Mouse (Mus musculus) limb, embryonic 12.5 days (tissue): ENCODE data around the gene Serpina3k. TPM values are rescaled to one million over a fixed set of nuclear protein-coding genes. Genes with fewer than 3 reads are reported as not detected.
"Not testable (repeated sequence)": the region's sequence is repeated elsewhere in the genome, so short reads cannot be mapped to it uniquely, and the experiment has no call there.

Experiments
- ATAC-seq: fragments of 200-750 bp; cut with Nextera tagmentation; 2 replicates; pipeline ENCODE4 v1.8.0; 2017; ENCODE audit warnings: low read depth, moderate TSS enrichment; ENCODE audit not compliant: insufficient number of reproducible peaks, insufficient read depth, low FRiP score, low TSS enrichment
- H3K27ac ChIP-seq: fragments of 300-500 bp; sonication (generic); 2 replicates; pipeline ENCODE4 v1.5.1; 2016; ENCODE audit warnings: mild to moderate bottlenecking, moderate library complexity
- H3K27me3 ChIP-seq: fragments of 300-500 bp; sonication (generic); 2 replicates; pipeline ENCODE4 v1.6.1; 2016; ENCODE audit warnings: mild to moderate bottlenecking, moderate library complexity
- H3K36me3 ChIP-seq: fragments of 300-500 bp; sonication (generic); 2 replicates; pipeline ENCODE4 v1.6.1; 2016; ENCODE audit warnings: mild to moderate bottlenecking, moderate library complexity
- H3K4me1 ChIP-seq: fragments of 300-500 bp; sonication (generic); replicated peaks from 2 replicates; pipeline ENCODE4 v1.6.1; 2016
- H3K4me2 ChIP-seq: fragments of 300-500 bp; sonication (generic); 2 replicates; pipeline ENCODE4 v1.6.1; 2016; ENCODE audit warnings: mild to moderate bottlenecking, moderate library complexity
- H3K4me3 ChIP-seq: fragments of 300-500 bp; sonication (generic); replicated peaks from 2 replicates; pipeline ENCODE4 v1.5.1; 2016; ENCODE audit warnings: mild to moderate bottlenecking
- H3K9ac ChIP-seq: fragments of 300-500 bp; sonication (generic); replicated peaks from 2 replicates; pipeline ENCODE4 v1.6.1; 2016; ENCODE audit warnings: mild to moderate bottlenecking, moderate library complexity
- H3K9me3 ChIP-seq: fragments of 300-500 bp; sonication (generic); 2 replicates; pipeline ENCODE4 v1.6.1; 2016; ENCODE audit warnings: mild to moderate bottlenecking, moderate library complexity
- WGBS: fragments of 180-500 bp; shearing (Covaris S2); methylation state at CpG from one replicate; pipeline ENCODE4 v1.1.7; 2016; 5-methylcytosine and 5-hydroxymethylcytosine counted together
- polyA plus RNA-seq: library from polyadenylated mRNA; unstranded; fragments of >200 nt; fragmentation: Nextera tagmentation; extraction: Ambion mirVana; gene quantifications from 2 replicates; pipeline ENCODE4 v1.2.1, GENCODE M21; 2016

Gene Serpina3k
- polyA plus RNA-seq, 1 experiment from 2014 or later, result not detected

GRCm38 (mm10) chr12:104388477-104388876 lies 50.2 kb downstream of the Serpina3k start:
- H3K9me3 ChIP-seq, result no peaks in the 10 kb centered on the region
- no peak for ATAC-seq
- no peaks in the 10 kb centered on the region for H3K27me3 ChIP-seq
- no peak overlapping the region for H3K27ac ChIP-seq
- H3K4me3 ChIP-seq, result no peak overlapping the region
- no peaks in the 10 kb centered on the region for H3K4me1 ChIP-seq
- H3K9ac ChIP-seq, result no peak overlapping the region
- H3K4me2 ChIP-seq, result no peak overlapping the region
- H3K36me3 ChIP-seq, result no peaks in the 10 kb centered on the region

GRCm38 (mm10) chr12:104391057-104391456 lies 52.8 kb downstream of the Serpina3k start:
- H3K4me3 ChIP-seq, ATAC-seq, H3K27ac ChIP-seq, H3K27me3 ChIP-seq, H3K9ac ChIP-seq, H3K9me3 ChIP-seq, H3K4me2 ChIP-seq, H3K4me1 ChIP-seq, H3K36me3 ChIP-seq: not testable (repeated sequence)
- 75% methylated on average over 2 of the region's 2 CpGs for WGBS

Other genes starting within 250 kb of the Serpina3k start
- gene Serpina5, start 237.4 kb upstream of the Serpina3k start, polyA plus RNA-seq, result not detected in 2 replicates
- gene Serpina3a, start 225.8 kb upstream of the Serpina3k start, polyA plus RNA-seq, result not detected in 2 replicates
- not detected in 2 replicates for gene Serpina3b, start 210.5 kb upstream of the Serpina3k start, polyA plus RNA-seq
- gene Serpina3c, start 184.6 kb upstream of the Serpina3k start, polyA plus RNA-seq, result not detected in 2 replicates
- gene Serpina3f, start 123.9 kb upstream of the Serpina3k start, polyA plus RNA-seq, result not detected in 2 replicates
- gene Serpina3g, start 102.2 kb upstream of the Serpina3k start, polyA plus RNA-seq, result 0.26 and 0.42 TPM in 2 replicates
- gene Serpina3i, start 75.4 kb upstream of the Serpina3k start, polyA plus RNA-seq, result 0.15 and 0.21 TPM in 2 replicates
- not detected in 2 replicates for gene Serpina3j, start 23.9 kb upstream of the Serpina3k start, polyA plus RNA-seq
- gene Serpina3m, start within 50 bp of the Serpina3k start, polyA plus RNA-seq, result not detected in 2 replicates
- not detected in 2 replicates for gene Serpina3n, start 68.2 kb downstream of the Serpina3k start, polyA plus RNA-seq
- 29.0 and 32.3 TPM in 2 replicates for gene Gsc, start 134.8 kb downstream of the Serpina3k start, polyA plus RNA-seq